Mouse (Mus musculus) lung, postnatal 4 days (tissue): Measurements from ENCODE around the gene Ccl25.
"Not testable (repeated sequence)": the region's sequence is repeated elsewhere in the genome, so short reads cannot be mapped to it uniquely, and the experiment has no call there.

ENCODE experiments used
- DNase-seq, 2 experiments: peaks; one replicate each; pipeline ENCODE4 v3.0.0; 2021

The Ccl25 gene

DNA sequence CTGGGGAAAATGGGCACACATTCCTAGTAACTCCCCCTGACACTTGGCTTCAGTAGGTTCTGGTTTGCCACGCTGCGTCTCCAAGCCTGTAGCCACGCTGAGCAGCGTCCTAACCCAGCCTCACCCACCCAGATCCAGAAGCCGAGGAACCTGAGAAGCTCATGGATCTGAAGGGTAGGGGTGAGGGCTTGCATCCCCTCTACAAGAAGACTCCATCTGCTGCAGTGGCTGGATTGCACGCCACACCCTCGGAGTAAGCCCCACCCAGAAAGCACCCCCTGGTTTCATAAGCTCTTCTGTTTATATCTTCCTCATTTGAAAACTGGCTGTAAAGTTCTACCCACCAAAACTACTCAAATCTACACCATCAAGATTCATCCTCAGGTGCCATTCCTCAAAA lies 22.7 kb downstream of the Ccl25 start:
- no peak for DNase-seq

DNA sequence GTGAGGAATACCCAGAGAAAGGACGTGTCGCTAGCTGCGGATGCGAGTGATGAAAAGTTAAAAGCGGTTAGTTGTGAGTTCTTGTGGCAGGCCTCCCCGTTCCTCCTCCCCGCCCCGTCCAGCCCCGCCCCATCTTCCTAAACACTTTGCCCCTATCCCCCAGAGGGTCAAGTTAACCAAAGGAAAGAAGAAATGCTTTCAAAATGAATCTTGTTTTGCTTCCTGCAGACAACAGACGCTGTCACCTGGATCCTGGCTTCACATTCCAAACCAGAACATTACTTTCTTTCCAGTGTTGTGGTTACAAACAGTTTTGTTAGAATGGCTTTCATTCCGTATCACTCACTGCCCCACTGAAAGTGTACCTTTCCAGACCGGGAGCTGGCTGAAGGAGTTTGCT lies 23.3 kb downstream of the Ccl25 start:
- DNase-seq, result no peak

- no peak for DNase-seq
Observed at GRCm38 (mm10) chr8:4349335-4349734, 24.3 kb downstream of the Ccl25 start.

- DNase-seq, result no peak
Observed at GRCm38 (mm10) chr8:4350618-4351017, 25.6 kb downstream of the Ccl25 start.

DNA sequence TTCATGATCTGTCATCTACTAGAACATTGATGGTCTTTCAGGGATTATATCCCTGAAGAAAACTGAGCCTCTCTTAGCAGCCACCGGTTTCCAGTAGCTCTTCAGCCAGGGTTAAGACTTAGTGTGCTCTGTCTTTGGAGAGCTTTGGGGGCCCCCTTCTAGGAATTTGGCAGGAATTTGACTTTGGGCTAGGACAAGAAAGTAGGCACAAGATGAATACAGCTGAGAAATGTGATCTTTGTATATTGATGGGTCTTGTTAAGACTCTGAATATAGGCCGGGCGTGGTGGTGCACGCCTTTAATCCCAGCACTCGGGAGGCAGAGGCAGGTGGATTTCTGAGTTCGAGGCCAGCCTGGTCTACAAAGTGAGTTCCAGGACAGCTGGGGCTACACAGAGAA lies 27.6 kb downstream of the Ccl25 start:
- not testable (repeated sequence) for DNase-seq

DNA sequence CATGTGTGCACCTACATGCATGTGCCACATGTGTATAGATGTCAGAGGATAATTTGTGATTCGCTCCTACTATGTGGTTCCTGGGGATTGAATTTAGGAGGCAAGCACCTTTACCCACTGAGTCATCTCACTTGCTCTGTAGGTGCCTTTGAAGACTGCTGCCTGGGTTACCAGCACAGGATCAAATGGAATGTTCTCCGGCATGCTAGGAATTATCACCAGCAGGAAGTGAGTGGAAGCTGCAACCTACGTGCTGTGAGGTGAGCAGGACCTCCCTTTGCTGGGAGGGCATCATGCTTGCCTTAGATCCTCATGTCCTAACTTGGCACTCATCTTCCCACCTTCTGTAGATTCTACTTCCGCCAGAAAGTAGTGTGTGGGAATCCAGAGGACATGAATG lies 28.7 kb downstream of the Ccl25 start:
- DNase-seq, result no peak

DNA sequence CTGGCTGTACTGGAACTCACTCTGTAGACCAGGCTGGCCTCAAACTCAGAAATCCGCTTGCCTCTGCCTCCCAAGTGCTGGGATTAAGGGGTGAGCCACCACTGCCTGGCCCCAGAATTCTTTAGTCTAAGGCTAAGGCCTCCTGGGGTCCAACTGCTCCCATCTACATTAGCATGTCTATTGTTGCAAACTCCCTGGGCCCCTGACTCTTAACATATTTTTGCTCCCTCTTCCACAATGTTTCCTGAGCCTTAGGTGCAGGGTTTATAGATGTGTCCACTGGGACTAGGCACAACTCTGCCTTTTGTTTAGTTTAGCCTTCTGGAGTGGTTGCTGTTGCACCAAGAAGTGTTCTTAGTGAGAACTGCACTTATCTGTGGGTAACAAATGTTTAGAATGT lies 29.5 kb downstream of the Ccl25 start:
- no peak for DNase-seq

GRCm38 (mm10) chr8:4355455-4355854 lies 30.4 kb downstream of the Ccl25 start:
- DNase-seq, result no peak

- DNase-seq, result no peak
Observed at GRCm38 (mm10) chr8:4359362-4359761, 34.4 kb downstream of the Ccl25 start.

GRCm38 (mm10) chr8:4360922-4361321 lies 35.9 kb downstream of the Ccl25 start:
- DNase-seq, result no peak

GRCm38 (mm10) chr8:4366189-4366588 lies 41.2 kb downstream of the Ccl25 start:
- DNase-seq, result no peak

GRCm38 (mm10) chr8:4367808-4368207 lies 42.8 kb downstream of the Ccl25 start:
- no peak for DNase-seq

DNA sequence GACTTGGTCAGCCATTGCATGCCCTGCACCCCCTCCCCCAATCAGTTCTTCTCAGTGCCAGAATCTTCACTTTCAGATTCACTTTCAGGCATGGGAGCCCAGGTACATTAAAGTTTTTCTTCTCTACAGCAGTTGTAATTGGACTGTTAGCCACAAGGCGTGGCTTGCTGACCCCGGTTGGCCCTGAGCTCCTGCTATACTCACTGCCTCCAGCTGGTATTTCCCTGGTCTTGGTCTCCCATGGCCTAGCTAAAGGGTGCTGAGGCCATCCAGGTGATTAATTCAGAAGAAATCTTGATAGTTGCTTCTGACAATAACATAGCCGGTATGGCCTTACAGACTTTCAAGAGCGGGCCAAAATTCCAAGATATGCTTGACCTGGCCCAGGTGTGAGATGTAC lies 43.5 kb downstream of the Ccl25 start:
- DNase-seq, result no peak

DNA sequence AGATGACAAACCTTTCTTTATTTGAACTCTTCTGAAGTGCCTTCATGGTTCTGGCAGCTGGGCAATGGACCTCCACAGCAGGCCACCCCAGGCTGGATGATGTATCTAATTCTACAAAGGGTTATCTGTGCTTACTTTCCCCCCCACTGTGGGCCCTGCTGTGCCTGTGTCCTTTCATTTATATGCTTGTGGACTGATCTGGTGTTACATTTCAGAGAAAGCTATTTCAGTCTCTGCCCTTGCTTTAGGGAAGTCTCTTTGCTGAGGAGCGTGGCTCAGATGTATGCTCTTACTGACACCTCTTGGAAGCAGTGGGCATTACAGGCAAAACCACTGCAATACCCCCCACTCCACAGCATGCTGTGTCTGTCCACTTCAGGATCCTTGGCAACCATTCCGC lies 45.1 kb downstream of the Ccl25 start:
- DNase-seq, result peak in 1 of 2 experiments; percentile 22

GRCm38 (mm10) chr8:4372657-4373056 lies 47.6 kb downstream of the Ccl25 start:
- no peak for DNase-seq

GRCm38 (mm10) chr8:4401442-4401841 lies 76.4 kb downstream of the Ccl25 start:
- no peak for DNase-seq

DNA sequence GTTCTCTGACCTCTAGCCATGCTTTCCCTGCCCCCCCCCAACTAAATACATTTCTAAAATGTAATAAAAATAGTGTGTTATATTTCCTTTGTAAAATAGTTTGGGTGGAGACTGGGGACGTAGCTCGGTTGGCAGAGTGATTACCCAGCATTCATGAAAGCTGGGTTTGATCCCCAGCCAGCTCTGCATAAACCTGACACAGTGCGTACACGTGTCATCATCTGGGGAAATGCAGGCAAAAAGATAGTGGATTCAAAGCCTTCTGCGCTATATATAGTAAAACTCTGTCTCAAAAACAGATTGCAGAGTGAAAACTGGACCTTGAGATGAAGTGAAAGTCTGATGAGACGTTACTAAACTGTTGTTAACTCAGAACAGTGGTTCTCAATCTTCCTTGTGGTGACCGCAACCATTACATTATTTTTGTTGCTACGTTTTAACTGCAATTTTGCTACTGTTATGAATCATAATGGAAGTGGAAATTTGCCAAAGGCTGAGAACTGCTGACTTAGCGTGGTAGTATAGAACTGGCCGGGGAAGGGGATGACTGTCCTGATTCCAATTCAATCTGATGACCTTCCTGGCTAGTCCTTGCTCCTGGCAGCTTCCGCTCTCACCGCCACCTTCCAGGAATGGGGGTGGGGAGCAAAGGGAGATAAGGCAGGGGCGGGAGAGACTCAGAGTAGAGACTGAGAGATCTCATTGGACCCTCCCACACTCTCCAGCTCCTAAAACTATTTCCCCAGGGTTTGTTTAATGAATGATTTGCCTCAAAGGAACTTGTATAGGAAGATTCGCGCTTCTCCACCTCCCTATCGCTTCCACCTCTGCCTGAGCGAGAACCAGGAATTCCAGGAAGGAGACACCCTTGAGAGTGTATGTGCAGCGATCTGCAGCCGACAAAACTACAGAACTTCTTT lies 79.2 kb downstream of the Ccl25 start:
- DNase-seq, result peak; percentile 33 to 38

- peak; percentile 39 to 70 for DNase-seq
Observed at GRCm38 (mm10) chr8:4404880-4405261, 79.9 kb downstream of the Ccl25 start.

GRCm38 (mm10) chr8:4408425-4408824 lies 83.4 kb downstream of the Ccl25 start:
- DNase-seq, result not testable (repeated sequence)
